Mouse (Mus musculus) cerebellum, adult 11 months (tissue): Measurements from ENCODE around the gene Hspb7.
A peak's percentile ranks its signal among the peaks of the same experiment; 100 is the strongest.

Experiments
- DNase-seq: peaks from one replicate; pipeline ENCODE4 v3.0.0; 2022

The Hspb7 gene

DNA sequence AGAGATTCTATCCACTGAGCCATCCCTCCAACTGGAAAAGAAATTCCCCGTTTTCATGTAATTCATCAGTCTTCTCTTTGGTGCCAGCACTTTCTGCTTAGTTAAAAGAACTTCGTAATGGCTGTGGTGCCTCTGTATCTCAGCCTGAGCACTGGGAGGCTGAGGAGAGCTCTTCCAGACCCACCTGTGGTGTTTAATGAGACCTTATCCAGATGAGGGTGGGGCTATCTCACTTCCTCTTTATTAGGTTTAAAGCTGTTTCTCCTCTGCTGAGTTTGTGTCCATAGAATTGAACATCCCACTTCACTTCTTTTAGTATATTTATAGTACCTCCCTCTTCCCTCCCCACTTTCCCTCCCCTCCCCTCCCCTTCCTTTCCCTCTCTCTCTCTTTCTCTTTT lies 30.7 kb downstream of the Hspb7 start:
- DNase-seq, result no peak

GRCm38 (mm10) chr4:141451916-141452450 lies 31.4 kb downstream of the Hspb7 start:
- DNase-seq, result no peak

- DNase-seq, result no peak
These were observed 34.2 kb downstream of the Hspb7 start for GRCm38 (mm10) chr4:141454581-141455350.

DNA sequence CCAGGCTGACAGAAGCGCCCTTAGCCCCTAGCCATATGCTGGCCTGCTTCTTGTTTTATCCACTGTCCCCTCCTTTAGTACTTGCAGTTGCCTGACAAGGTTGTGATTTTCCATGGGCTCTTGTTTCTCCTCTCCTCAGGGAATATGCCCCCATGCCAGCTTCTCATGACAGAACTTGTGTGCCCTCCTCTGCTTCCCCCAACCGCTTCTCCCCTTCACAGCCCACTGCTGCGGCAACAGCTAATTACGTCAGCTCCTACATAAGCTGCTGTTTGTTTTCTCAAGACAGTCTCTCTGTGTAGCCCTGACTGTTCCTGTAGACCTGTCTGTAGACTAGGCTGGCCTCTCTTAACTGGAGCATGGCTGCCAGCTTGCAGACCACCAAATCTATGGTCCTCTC lies 34.9 kb downstream of the Hspb7 start:
- no peak for DNase-seq

GRCm38 (mm10) chr4:141456193-141456938 lies 35.8 kb downstream of the Hspb7 start:
- no peak for DNase-seq

- no peak for DNase-seq
These were observed 37.7 kb downstream of the Hspb7 start for GRCm38 (mm10) chr4:141458236-141458635.

GRCm38 (mm10) chr4:141458888-141459287 lies 38.3 kb downstream of the Hspb7 start:
- no peak for DNase-seq

DNA sequence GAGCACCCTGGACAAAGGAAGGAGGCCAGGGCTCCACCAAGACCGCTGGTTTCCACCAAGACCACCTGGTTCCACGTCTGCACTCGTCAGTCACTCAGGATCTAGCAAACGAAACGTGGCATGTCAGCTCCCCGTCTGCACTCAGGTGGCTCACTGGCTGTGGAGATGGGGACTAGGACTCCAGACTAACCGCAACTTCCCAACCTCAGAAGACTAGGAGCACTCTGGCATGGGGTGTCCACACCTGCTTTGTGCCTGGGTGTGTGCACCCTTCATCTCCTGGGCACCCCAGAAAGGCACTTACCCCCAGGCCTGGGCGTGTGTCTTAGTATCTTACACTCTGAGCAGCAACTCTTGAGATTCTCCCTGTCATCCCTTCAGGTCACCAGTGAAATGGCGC lies 39.2 kb downstream of the Hspb7 start:
- DNase-seq, result no peak

DNA sequence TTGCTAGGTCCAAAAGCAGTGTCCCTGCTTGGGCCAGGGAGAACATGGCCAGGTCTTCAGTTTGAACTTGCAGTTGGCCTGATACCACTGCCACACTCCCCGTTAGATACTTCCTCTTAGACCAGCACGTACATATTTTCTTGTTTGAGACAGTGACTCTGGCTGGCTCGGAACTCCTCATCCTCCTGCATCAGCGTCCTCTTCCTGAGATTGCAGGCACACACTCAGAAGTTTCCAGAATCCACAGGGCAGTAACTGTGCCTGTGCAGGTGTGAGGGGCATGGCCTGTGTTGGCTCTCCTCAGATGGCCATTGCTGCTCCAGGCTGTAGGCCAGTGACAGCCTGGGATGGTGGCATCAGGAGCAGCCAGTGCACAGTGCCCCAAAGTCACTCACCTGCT lies 39.9 kb downstream of the Hspb7 start:
- DNase-seq, result no peak

DNA sequence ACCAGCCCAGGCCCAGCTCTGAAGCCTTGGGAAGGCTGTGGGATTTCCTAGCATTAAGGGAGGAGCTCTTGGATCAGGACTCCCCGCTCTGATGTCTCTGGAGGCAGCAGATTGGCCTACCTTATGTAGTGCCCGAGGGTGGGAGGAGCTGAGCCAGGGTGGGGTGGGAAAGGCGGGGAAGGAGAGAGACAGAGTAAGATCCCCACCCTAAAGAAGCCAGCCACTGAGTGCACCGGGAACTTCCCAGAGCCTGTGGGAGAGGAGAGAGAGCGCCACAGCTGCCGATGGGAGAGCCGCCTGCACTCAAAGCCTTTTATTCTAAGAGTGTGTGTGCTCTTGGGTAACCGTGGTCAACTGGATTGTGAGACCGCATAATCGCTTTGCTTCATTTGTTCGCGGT lies 40.5 kb downstream of the Hspb7 start:
- no peak for DNase-seq

GRCm38 (mm10) chr4:141461576-141461975 lies 41.0 kb downstream of the Hspb7 start:
- DNase-seq, result no peak

- DNase-seq, result no peak
These were observed 42.9 kb downstream of the Hspb7 start for GRCm38 (mm10) chr4:141463472-141463871.

DNA sequence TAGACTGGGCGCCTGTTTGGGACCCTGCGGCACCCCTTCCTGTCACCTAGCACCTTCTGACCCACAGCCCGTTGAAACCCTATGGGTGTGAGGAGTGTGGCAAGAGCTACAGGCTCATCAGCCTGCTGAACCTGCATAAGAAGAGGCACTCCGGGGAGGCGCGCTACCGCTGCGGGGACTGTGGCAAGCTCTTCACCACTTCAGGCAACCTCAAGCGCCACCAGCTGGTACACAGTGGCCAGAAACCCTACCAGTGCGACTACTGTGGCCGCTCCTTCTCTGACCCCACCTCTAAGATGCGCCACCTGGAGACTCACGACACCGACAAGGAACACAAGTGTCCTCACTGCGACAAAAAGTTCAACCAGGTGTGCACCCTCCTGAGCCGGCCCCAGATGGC lies 44.1 kb downstream of the Hspb7 start:
- DNase-seq, result no peak

GRCm38 (mm10) chr4:141465512-141466288 lies 45.1 kb downstream of the Hspb7 start:
- DNase-seq, result no peak

DNA sequence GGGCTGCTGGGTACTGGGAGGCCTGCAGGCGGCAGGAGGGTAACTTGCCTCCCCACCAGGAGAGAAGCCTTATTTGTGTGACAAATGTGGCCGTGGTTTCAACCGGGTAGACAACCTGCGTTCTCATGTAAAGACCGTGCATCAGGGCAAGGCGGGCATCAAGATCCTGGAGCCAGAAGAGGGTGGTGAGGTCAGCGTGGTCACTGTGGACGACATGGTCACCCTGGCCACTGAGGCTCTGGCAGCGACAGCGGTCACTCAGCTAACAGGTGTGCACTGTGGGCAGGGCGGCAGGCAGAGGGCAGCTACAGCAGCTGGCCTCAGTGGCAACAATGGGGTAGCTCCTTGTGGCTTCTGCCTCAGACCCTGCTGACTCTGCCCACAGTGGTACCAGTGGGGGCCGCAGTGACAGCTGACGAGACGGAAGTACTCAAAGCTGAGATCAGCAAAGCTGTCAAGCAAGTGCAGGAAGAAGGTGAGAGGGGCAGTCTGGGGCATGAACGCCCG lies 45.8 kb downstream of the Hspb7 start:
- no peak for DNase-seq

- DNase-seq, result no peak
These were observed 46.4 kb downstream of the Hspb7 start for GRCm38 (mm10) chr4:141466844-141467580.

DNA sequence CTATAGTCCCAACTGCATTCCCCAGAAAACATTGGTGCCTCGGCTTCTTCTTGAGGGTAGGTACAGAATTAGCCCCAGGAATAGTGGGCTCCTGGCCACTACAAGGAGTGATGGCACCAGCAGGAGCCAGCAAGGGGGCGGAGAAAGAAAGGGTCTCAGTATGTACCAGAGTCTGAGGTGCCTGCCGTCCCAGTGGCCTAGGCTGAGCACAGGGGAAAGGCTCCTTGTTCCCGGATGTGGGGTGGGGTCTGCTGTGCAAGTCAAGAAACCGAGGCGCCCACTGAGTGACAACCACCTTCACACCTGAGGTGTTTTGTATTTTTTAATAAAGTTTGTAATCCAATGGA lies 47.0 kb downstream of the Hspb7 start:
- DNase-seq, result no peak

GRCm38 (mm10) chr4:141468576-141468975 lies 48.0 kb downstream of the Hspb7 start:
- peak; percentile 65 for DNase-seq

- no peak for DNase-seq
These were observed 48.8 kb downstream of the Hspb7 start for GRCm38 (mm10) chr4:141469343-141469742.

- DNase-seq, result no peak
These were observed 50.9 kb downstream of the Hspb7 start for GRCm38 (mm10) chr4:141471491-141471890.

DNA sequence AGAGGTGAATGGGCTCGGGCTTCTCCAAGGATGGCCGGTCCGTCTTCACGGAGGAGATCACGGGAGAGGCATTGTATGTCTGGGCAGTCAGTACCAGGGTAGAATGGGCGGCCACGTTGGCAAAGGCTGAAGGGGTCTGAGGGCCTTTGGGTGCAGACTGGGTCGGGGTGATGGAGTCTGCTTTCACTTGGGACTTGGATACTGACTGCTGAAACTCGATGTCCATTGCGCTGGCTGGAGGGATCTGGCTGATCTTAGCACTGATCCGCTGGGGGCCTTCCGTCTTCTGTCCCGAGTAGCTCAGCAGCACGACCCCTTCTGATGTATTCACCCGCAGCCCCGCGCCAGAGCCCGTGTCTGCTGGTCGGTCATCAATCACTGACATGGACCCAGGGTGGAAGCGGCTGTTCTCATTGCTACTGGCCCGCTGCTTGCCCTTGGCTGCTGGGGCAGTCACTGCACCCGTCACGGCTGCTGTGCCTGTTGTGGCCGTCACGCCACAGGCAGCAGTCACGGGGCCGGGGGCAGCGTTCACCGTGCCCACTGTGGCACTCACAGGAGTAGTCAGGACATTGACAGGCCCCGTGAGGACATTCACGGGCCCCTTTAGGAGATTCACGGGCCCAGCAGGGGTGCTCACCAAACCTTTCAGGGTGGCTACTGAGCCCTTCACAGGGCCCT lies 52.2 kb downstream of the Hspb7 start:
- DNase-seq, result no peak

DNA sequence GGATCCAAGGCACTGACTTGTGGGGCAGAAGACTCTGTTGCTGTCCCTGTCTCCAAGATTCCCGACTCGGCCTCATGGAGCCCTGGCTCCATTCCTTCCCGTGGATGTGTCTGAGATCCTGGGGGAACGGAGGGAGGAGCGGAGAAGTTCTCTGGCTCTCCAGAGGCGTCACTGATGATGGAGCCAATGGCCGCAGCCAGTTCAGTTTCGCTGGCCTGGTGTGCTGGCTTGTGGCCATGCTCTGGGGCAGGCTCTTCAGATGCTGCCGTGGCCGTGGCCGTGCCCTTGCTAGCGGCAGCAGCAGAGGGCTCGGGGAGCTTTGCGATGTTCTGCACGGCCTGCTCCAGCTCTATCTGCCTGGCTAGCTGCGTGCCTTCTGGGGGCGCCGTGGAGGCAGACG lies 53.9 kb downstream of the Hspb7 start:
- no peak for DNase-seq
